ENCODE assay signal across 8 mouse cellular contexts in the genomic region with DNA sequence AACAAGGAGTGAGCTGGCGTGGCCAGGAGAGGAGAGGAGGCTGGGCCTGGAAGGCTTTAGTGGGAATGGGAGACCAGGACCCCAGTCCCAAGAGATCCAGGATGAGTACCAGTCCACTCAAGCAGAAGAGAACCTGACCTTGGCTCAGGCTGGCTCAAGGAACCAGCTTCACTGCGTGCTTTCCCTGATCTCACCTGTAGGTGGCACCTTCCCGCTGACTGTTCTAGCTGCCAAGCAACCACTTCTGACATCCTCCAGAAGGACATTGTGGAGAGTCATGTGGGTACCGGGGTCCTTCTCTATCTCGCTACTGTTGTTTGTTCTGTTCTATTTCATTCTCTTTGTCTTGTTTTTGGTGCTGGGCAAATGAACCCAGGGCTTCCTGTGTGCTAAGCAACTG.
DNase-seq lines count a peak whose midpoint lies in the region; ATAC-seq and TF ChIP-seq lines count a peak whose summit lies in the region.

No protein-coding gene starts in this region.

- H3K36me3 ChIP-seq in heart, embryonic 11.5 days (ENCODE audit: control insufficient read depth, insufficient read depth, low read length): no peaks in the 10 kb centered on the region
- no peaks in the 10 kb centered on the region for H3K36me3 ChIP-seq in kidney, embryonic 16.5 days (ENCODE audit: insufficient read depth, low read length)
- H3K36me3 ChIP-seq in lung, postnatal 0 days (ENCODE audit: insufficient read depth, low read length): no peaks in the 10 kb centered on the region
- no peaks in the 10 kb centered on the region for H3K36me3 ChIP-seq in splenic B cell, adult 2 months (ENCODE audit: control insufficient read depth, insufficient read depth, low read length, poor library complexity, severe bottlenecking)

- no peaks in the 10 kb centered on the region for H3K9me3 ChIP-seq in heart, embryonic 11.5 days (replicated peaks; ENCODE audit: control insufficient read depth, low read length)
- H3K9me3 ChIP-seq in kidney, embryonic 16.5 days (ENCODE audit: low read length): no peaks in the 10 kb centered on the region
- H3K9me3 ChIP-seq in lung, postnatal 0 days (ENCODE audit: low read length): no peaks in the 10 kb centered on the region

- H3K4me3 ChIP-seq in heart, embryonic 11.5 days (ENCODE audit: low read depth, low read length): no peak overlapping the region
- H3K4me3 ChIP-seq in embryonic fibroblast, embryonic 13.5 days (ENCODE audit: insufficient read depth, low read length): no peak overlapping the region
- H3K4me3 ChIP-seq in kidney, embryonic 16.5 days (ENCODE audit: low read length): no peak overlapping the region
- no peak overlapping the region for H3K4me3 ChIP-seq in lung, postnatal 0 days (ENCODE audit: low read depth, low read length)

- DNase-seq in heart, adult 11 months: peak; percentile 91
- peak; percentile 72 for DNase-seq in 3T3-L1 (ENCODE audit: low read depth, low spot score)
- peak; percentile 72 for DNase-seq in adrenal gland, postnatal 14 days
- DNase-seq in lung, postnatal 0 days (ENCODE audit: low spot score): peak; percentile 58
- DNase-seq in splenic B cell, adult 2 months (ENCODE audit: low read depth, low spot score): peak; percentile 1

- no peak for ATAC-seq in heart, embryonic 11.5 days (replicated peaks; ENCODE audit: insufficient number of reproducible peaks, low FRiP score, low TSS enrichment)
- ATAC-seq in kidney, embryonic 16.5 days (ENCODE audit: low FRiP score, low TSS enrichment): peak; percentile 42; the same call in 1 of the 2 replicates
- ATAC-seq in lung, postnatal 0 days: 0 out of 2 replicates have a peak, but pooled peaks have one; percentile 17

- no peak for TF ChIP-seq EP300 in lung, postnatal 0 days (IDR thresholded peaks at IDR 0.05)

- H3K27me3 ChIP-seq in heart, embryonic 11.5 days (ENCODE audit: control insufficient read depth, insufficient read depth, low read length): no peaks in the 10 kb centered on the region
- H3K27me3 ChIP-seq in kidney, embryonic 16.5 days (ENCODE audit: insufficient read depth, low read length): 0 out of 2 replicates have a peak, but pooled peaks cover 3% of the 10 kb centered on the region
- no peaks in the 10 kb centered on the region for H3K27me3 ChIP-seq in lung, postnatal 0 days (replicated peaks; ENCODE audit: insufficient read depth, low read length)
- H3K27me3 ChIP-seq in splenic B cell, adult 2 months (ENCODE audit: control insufficient read depth, insufficient read depth, low read length, poor library complexity, severe bottlenecking): no peaks in the 10 kb centered on the region

- WGBS in heart, embryonic 11.5 days (ENCODE audit: insufficient replicate concordance): 23% methylated on average over 5 of the region's 5 CpGs
- 34% methylated on average over 5 of the region's 5 CpGs for WGBS in kidney, embryonic 16.5 days
- WGBS in lung, postnatal 0 days: 18% methylated on average over 5 of the region's 5 CpGs

- no peaks in the 10 kb centered on the region; the same call in 1 of the 2 replicates for H3K4me1 ChIP-seq in heart, embryonic 11.5 days (ENCODE audit: control insufficient read depth, insufficient read depth, low read length)
- no peaks in the 10 kb centered on the region for H3K4me1 ChIP-seq in embryonic fibroblast, embryonic 13.5 days (ENCODE audit: control insufficient read depth, insufficient read depth, low read length)
- peaks cover 12% of the 10 kb centered on the region; the same call in 1 of the 2 replicates for H3K4me1 ChIP-seq in kidney, embryonic 16.5 days (ENCODE audit: insufficient read depth, low read length)
- H3K4me1 ChIP-seq in lung, postnatal 0 days (ENCODE audit: insufficient read depth, low read depth, low read length): no peaks in the 10 kb centered on the region

- no peak overlapping the region for H3K27ac ChIP-seq in heart, embryonic 11.5 days (ENCODE audit: low read depth, low read length)
- no peak overlapping the region for H3K27ac ChIP-seq in embryonic fibroblast, embryonic 13.5 days (ENCODE audit: insufficient read depth, low read length)
- H3K27ac ChIP-seq in kidney, embryonic 16.5 days (ENCODE audit: low read length): no peak overlapping the region
- H3K27ac ChIP-seq in lung, postnatal 0 days (ENCODE audit: low read length): no peak overlapping the region

- peak; percentile 87; the same call in 1 of the 2 replicates for TF ChIP-seq CTCF in embryonic fibroblast, embryonic 13.5 days (IDR thresholded peaks at IDR 0.05; ENCODE audit: borderline replicate concordance, insufficient read depth, low read length)
- peak; percentile 79 for TF ChIP-seq CTCF in lung, postnatal 0 days (IDR thresholded peaks at IDR 0.05)

- H3K9ac ChIP-seq in heart, embryonic 11.5 days (ENCODE audit: low read depth, low read length): no peak overlapping the region
- no peak overlapping the region for H3K9ac ChIP-seq in kidney, embryonic 16.5 days (replicated peaks; ENCODE audit: low read length)
- H3K9ac ChIP-seq in lung, postnatal 0 days (replicated peaks; ENCODE audit: low read depth): no peak overlapping the region

- TF ChIP-seq POLR2A in embryonic fibroblast, embryonic 13.5 days (IDR thresholded peaks at IDR 0.05; ENCODE audit: low read depth, low read length): no peak

- no peak overlapping the region for H3K4me2 ChIP-seq in heart, embryonic 11.5 days
- no peak overlapping the region for H3K4me2 ChIP-seq in kidney, embryonic 16.5 days (replicated peaks; ENCODE audit: low read depth, low read length)
- H3K4me2 ChIP-seq in lung, postnatal 0 days (replicated peaks; ENCODE audit: low read depth, low read length): no peak overlapping the region

Comparison
In these comparisons a context has a peak if more than half of its experiments do, and no peak if none do; other contexts are left out.
1. DNase-seq: peak in every context shown above with its lines; median percentile 91 in heart, adult 11 months; 72 in 3T3-L1; 72 in adrenal gland, postnatal 14 days; 58 in lung, postnatal 0 days; 1 in splenic B cell, adult 2 months.